Mouse (Mus musculus) embryo, embryonic 10 days (tissue): Measurements from ENCODE around the gene Snapc2.

ENCODE experiments used
- DNase-seq: peaks from one replicate; pipeline ENCODE4 v3.0.0-alpha.2; 2015; ENCODE audit warnings: low spot score

The Snapc2 gene

GRCm38 (mm10) chr8:4252934-4253841 lies at the start of gene Snapc2:
TSS of gene Snapc2 (plus strand) at chr8:4253080.
- DNase-seq = peak; percentile 97

GRCm38 (mm10) chr8:4205246-4206123 lies 47.4 kb upstream of the Snapc2 start:
- peak; percentile 21 for DNase-seq

GRCm38 (mm10) chr8:4206182-4207015 lies 46.5 kb upstream of the Snapc2 start:
- DNase-seq = peak; percentile 24

- no peak for DNase-seq
Observed at GRCm38 (mm10) chr8:4207016-4207350, 45.9 kb upstream of the Snapc2 start.

GRCm38 (mm10) chr8:4211097-4211496 lies 41.8 kb upstream of the Snapc2 start:
- DNase-seq = no peak

- DNase-seq = peak; percentile 28
Observed at GRCm38 (mm10) chr8:4212809-4213209, 40.1 kb upstream of the Snapc2 start.

- DNase-seq = peak; percentile 64
Observed at GRCm38 (mm10) chr8:4213210-4214005, 39.5 kb upstream of the Snapc2 start.

GRCm38 (mm10) chr8:4214006-4214980 lies 38.6 kb upstream of the Snapc2 start:
- DNase-seq = peak; percentile 73

GRCm38 (mm10) chr8:4216296-4216695 lies 36.6 kb upstream of the Snapc2 start:
- DNase-seq = no peak

GRCm38 (mm10) chr8:4216791-4217621 lies 35.9 kb upstream of the Snapc2 start, which contains the start of gene Prr36:
TSS of gene Prr36 (minus strand) at chr8:4217459.
- DNase-seq = peak; percentile 79

GRCm38 (mm10) chr8:4219617-4220016 lies 33.3 kb upstream of the Snapc2 start:
- DNase-seq = no peak

- no peak for DNase-seq
Observed at GRCm38 (mm10) chr8:4222059-4222458, 30.8 kb upstream of the Snapc2 start.

GRCm38 (mm10) chr8:4226323-4226722 lies 26.6 kb upstream of the Snapc2 start:
- no peak for DNase-seq

- no peak for DNase-seq
Observed at GRCm38 (mm10) chr8:4226739-4227347, 26.0 kb upstream of the Snapc2 start, which contains the start of gene Lrrc8e. TSS of gene Lrrc8e (plus strand) at chr8:4226827.

GRCm38 (mm10) chr8:4227919-4228318 lies 25.0 kb upstream of the Snapc2 start:
- DNase-seq = no peak

GRCm38 (mm10) chr8:4229784-4230183 lies 23.1 kb upstream of the Snapc2 start:
- no peak for DNase-seq

GRCm38 (mm10) chr8:4230612-4231351 lies 22.1 kb upstream of the Snapc2 start:
- no peak for DNase-seq
